Mouse (Mus musculus) hindbrain, embryonic 14.5 days (tissue): ENCODE data around the gene B4galnt4. TPM values are rescaled to one million over a fixed set of nuclear protein-coding genes. Genes with fewer than 3 reads are reported as not detected.
A peak's percentile ranks its signal among the peaks of the same experiment; 100 is the strongest.
"Not testable (repeated sequence)": the region's sequence is repeated elsewhere in the genome, so short reads cannot be mapped to it uniquely, and the experiment has no call there.

ENCODE experiments used
- ATAC-seq: fragments of 200-750 bp; cut with Nextera tagmentation; 2 replicates; pipeline ENCODE4 v1.8.0; 2017; ENCODE audit warnings: moderate number of reproducible peaks, mild to moderate bottlenecking, moderate TSS enrichment, moderate library complexity; ENCODE audit not compliant: low FRiP score
- DNase-seq: peaks from one replicate; pipeline ENCODE4 v3.0.0-alpha.2; 2015; ENCODE audit warnings: low spot score
- H3K27ac ChIP-seq: fragments of 300-500 bp; sonication (generic); 2 replicates; pipeline ENCODE4 v1.5.1; 2014; ENCODE audit warnings: mild to moderate bottlenecking, moderate library complexity
- H3K27me3 ChIP-seq: fragments of 300-500 bp; sonication (generic); 2 replicates; pipeline ENCODE4 v1.6.1; 2014; ENCODE audit warnings: mild to moderate bottlenecking, low read length, mixed read lengths; ENCODE audit not compliant: control insufficient read depth, insufficient read depth
- H3K36me3 ChIP-seq: fragments of 300-500 bp; sonication (generic); replicated peaks from 2 replicates; pipeline ENCODE4 v1.6.1; 2014; ENCODE audit not compliant: control insufficient read depth, insufficient read depth
- H3K4me1 ChIP-seq: fragments of 300-500 bp; sonication (generic); replicated peaks from 2 replicates; pipeline ENCODE4 v1.6.1; 2014; ENCODE audit warnings: antibody characterized with exemption, low read length, mixed read lengths; ENCODE audit not compliant: control insufficient read depth, insufficient read depth
- H3K4me2 ChIP-seq: fragments of 300-500 bp; sonication (generic); replicated peaks from 2 replicates; pipeline ENCODE4 v1.6.1; 2014; ENCODE audit warnings: mild to moderate bottlenecking, moderate library complexity
- H3K4me3 ChIP-seq: fragments of 300-500 bp; sonication (generic); replicated peaks from 2 replicates; pipeline ENCODE4 v1.5.1; 2014; ENCODE audit warnings: mild to moderate bottlenecking, low read length
- H3K9ac ChIP-seq: fragments of 300-500 bp; sonication (generic); 2 replicates; pipeline ENCODE4 v1.6.1; 2014
- H3K9me3 ChIP-seq: fragments of 300-500 bp; sonication (generic); 2 replicates; pipeline ENCODE4 v1.6.1; 2016; ENCODE audit warnings: low read length; ENCODE audit not compliant: control insufficient read depth
- WGBS: fragments of 180-500 bp; shearing (Covaris S2); extraction: QIAGEN DNeasy Blood & Tissue Kit; methylation state at CpG from one replicate; pipeline ENCODE4 v1.1.7; 2014; 5-methylcytosine and 5-hydroxymethylcytosine counted together
- polyA plus RNA-seq: library from polyadenylated mRNA; unstranded; fragments of >200 nt; fragmentation: Nextera tagmentation; extraction: Ambion mirVana; gene quantifications from 2 replicates; pipeline ENCODE4 v1.2.1, GENCODE M21; 2014

B4galnt4 gene
- polyA plus RNA-seq, result 38.4 and 41.5 TPM in 2 replicates

- Histone ChIP-seq H3K36me3 (peaks cover 26% of the 10 kb centered on the region), H3K4me2 (peak within 1 kb of the TSS; percentile 65), H3K4me3 (peak within 1 kb of the TSS; percentile 80), H3K9ac (peak within 1 kb of the TSS; percentile 97), H3K4me1 (peaks cover 24% of the 10 kb centered on the region), H3K27ac (peak within 1 kb of the TSS; percentile 94), H3K27me3 (no peaks in the 10 kb centered on the region), H3K9me3 (no peaks in the 10 kb centered on the region)
- WGBS, result under 1% methylated on average over 72 of the region's 72 CpGs
- peak; percentile 90 for DNase-seq
- peak; percentile 97 for ATAC-seq
These were observed at the start of gene B4galnt4 for GRCm38 (mm10) chr7:141060426-141061242. TSS of gene B4galnt4 (plus strand) at chr7:141061104.

- H3K4me1 ChIP-seq, result 0 out of 2 replicates have a peak, but pooled peaks cover 3% of the 10 kb centered on the region
- H3K27me3 ChIP-seq, result 0 out of 2 replicates have a peak, but pooled peaks cover 3% of the 10 kb centered on the region
- no peak for DNase-seq
- H3K36me3 ChIP-seq, result no peaks in the 10 kb centered on the region
- no peak for ATAC-seq
- H3K27ac ChIP-seq, result no peak overlapping the region
- no peak overlapping the region for H3K4me2 ChIP-seq
- WGBS, result 94% methylated on average over 7 of the region's 7 CpGs
- no peak overlapping the region for H3K9ac ChIP-seq
- no peaks in the 10 kb centered on the region for H3K9me3 ChIP-seq
- no peak overlapping the region for H3K4me3 ChIP-seq
These were observed 49.6 kb upstream of the B4galnt4 start for GRCm38 (mm10) chr7:141011238-141011770.

GRCm38 (mm10) chr7:141016707-141017697, 43.9 kb upstream of the B4galnt4 start:
- WGBS, result 88% methylated on average over 10 of the region's 10 CpGs
- H3K9ac ChIP-seq, result no peak overlapping the region
- H3K4me3 ChIP-seq, result no peak overlapping the region
- no peaks in the 10 kb centered on the region for H3K27me3 ChIP-seq
- no peak for DNase-seq
- H3K4me2 ChIP-seq, result no peak overlapping the region
- H3K4me1 ChIP-seq, result no peaks in the 10 kb centered on the region
- no peak for ATAC-seq
- H3K27ac ChIP-seq, result no peak overlapping the region
- H3K9me3 ChIP-seq, result no peaks in the 10 kb centered on the region
- H3K36me3 ChIP-seq, result no peaks in the 10 kb centered on the region

GRCm38 (mm10) chr7:141017824-141018223, 43.1 kb upstream of the B4galnt4 start, which contains the start of gene Ifitm6:
TSS of gene Ifitm6 (minus strand) at chr7:141017924.
- not testable (repeated sequence) for H3K27ac ChIP-seq, H3K36me3 ChIP-seq, H3K4me1 ChIP-seq, ATAC-seq, H3K4me3 ChIP-seq, H3K4me2 ChIP-seq, H3K9me3 ChIP-seq, H3K9ac ChIP-seq, H3K27me3 ChIP-seq, DNase-seq
- WGBS, result 95% methylated on average over 1 of the region's 1 CpGs

- H3K4me3 ChIP-seq, result no peak overlapping the region
- H3K9me3 ChIP-seq, result no peaks in the 10 kb centered on the region
- WGBS, result 98% methylated on average over 5 of the region's 5 CpGs
- H3K4me2 ChIP-seq, result no peak overlapping the region
- DNase-seq (no peak), ATAC-seq (no peak)
- H3K27me3 ChIP-seq, result no peaks in the 10 kb centered on the region
- H3K9ac ChIP-seq, result no peak overlapping the region
- H3K4me1 ChIP-seq, result no peaks in the 10 kb centered on the region
- no peaks in the 10 kb centered on the region for H3K36me3 ChIP-seq
- no peak overlapping the region for H3K27ac ChIP-seq
These were observed 41.9 kb upstream of the B4galnt4 start for GRCm38 (mm10) chr7:141019028-141019427.

- Histone ChIP-seq H3K27me3 (no peaks in the 10 kb centered on the region), H3K4me3 (no peak overlapping the region), H3K9ac (no peak overlapping the region), H3K4me1 (peaks cover 7% of the 10 kb centered on the region; the same call in 1 of the 2 replicates), H3K27ac (no peak overlapping the region), H3K36me3 (no peaks in the 10 kb centered on the region), H3K4me2 (no peak overlapping the region), H3K9me3 (no peaks in the 10 kb centered on the region)
- ATAC-seq, result no peak
- DNase-seq, result no peak
- 91% methylated on average over 14 of the region's 14 CpGs for WGBS
These were observed 39.1 kb upstream of the B4galnt4 start for GRCm38 (mm10) chr7:141021489-141022449.

- H3K4me2 ChIP-seq, result 0 out of 2 replicates have a peak overlapping the region, but pooled peaks have one; percentile 5
- H3K36me3 ChIP-seq, result no peaks in the 10 kb centered on the region
- H3K9ac ChIP-seq, result no peak overlapping the region
- ATAC-seq (peak; percentile 70), DNase-seq (peak; percentile 43)
- WGBS, result 12% methylated on average over 6 of the region's 6 CpGs
- H3K4me1 ChIP-seq, result peaks cover 7% of the 10 kb centered on the region; the same call in 1 of the 2 replicates
- H3K4me3 ChIP-seq, result no peak overlapping the region
- H3K9me3 ChIP-seq, result no peaks in the 10 kb centered on the region
- H3K27ac ChIP-seq, result peak overlapping the region; percentile 68
- no peaks in the 10 kb centered on the region for H3K27me3 ChIP-seq
These were observed 35.8 kb upstream of the B4galnt4 start for GRCm38 (mm10) chr7:141024865-141025838.
